Mouse (Mus musculus) left cerebral cortex, postnatal 25 days (tissue): ENCODE measurements around the gene Dclk2. TPM values are rescaled to one million over a fixed set of nuclear protein-coding genes. Genes with fewer than 3 reads are reported as not detected.

Experiments used
- DNase-seq, 2 experiments: peaks; one replicate each; pipeline ENCODE4 v3.0.0; 2022; ENCODE audit warnings: low spot score in 2 of 2, mixed read lengths in 1 of 2
- intact Hi-C: fragments of 180-260 bp; cut with DNase I; formaldehyde crosslinking; loops from one replicate; pipeline ENCODE4 v1.15.1; 2025
- total RNA-seq, 2 experiments: library from RNA; stranded (reverse); gene quantifications; 2 replicates each; pipeline ENCODE4 v1.2.3; 2021

Gene Dclk2
- total RNA-seq, 2 experiments from 2014 or later: 59.2 to 62.0 TPM

GRCm38 (mm10) chr3:86810908-86811307 is 109.7 kb downstream of the Dclk2 start:
- no peak for DNase-seq
- intact Hi-C loops: loop anchor here (5.0 kb wide), 1 partner anchor 111 kb away; the partner anchor contains the start of gene Dclk2

DNA sequence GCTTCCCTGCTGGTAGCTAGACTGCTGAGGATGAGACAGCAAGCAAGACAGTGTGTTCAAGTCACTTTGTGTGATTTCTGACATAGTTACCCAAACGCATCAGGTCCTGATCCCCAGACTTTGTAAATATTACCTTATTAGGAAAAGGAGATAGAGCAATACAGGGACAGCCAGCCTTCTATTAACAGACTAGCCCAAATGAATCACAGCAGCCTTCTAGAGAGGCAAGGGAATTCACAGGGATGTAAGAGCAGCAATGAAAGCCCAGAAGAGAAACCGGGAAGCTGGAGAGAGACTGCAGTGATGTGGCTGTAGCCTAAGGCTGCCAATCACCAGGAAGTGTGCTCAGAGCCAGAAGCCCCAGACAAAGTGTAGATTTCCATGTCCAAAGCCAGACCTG is 111.0 kb downstream of the Dclk2 start:
- DNase-seq: no peak
- intact Hi-C loops: loop anchor here (5.0 kb wide), 2 partner anchors 63 to 113 kb away; partner anchors contain the start of gene Dclk2

- peak; percentile 41 to 73 for DNase-seq
- intact Hi-C loops: loop anchor here (5.0 kb wide), 1 partner anchor 63 kb away; no protein-coding TSS in a partner anchor
Measured at GRCm38 (mm10) chr3:86809199-86809598, 111.5 kb downstream of the Dclk2 start.

GRCm38 (mm10) chr3:86807750-86808467 is 112.7 kb downstream of the Dclk2 start:
- DNase-seq: peak; percentile 64 to 76
- intact Hi-C loops: loop anchor here (5.0 kb wide), 1 partner anchor 64 kb away; no protein-coding TSS in a partner anchor

DNA sequence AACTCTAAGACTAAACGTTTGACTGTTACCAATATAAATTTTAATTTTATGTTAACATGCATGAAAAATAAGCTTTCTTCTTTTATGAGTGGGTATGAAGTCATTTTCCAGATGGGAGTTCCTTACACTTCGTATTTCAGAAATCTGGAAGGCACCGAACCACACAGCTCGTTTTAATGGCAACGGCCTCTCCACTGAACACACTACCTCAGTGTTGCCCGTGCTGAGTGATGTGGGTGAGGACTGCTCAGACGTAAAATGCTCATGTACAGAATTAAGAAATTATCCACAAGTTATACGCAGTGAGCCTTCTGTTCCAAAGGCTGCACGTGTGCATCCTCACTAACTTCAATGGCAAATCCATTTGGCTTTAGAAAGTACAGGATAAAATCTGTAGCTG is 113.8 kb downstream of the Dclk2 start:
- intact Hi-C loops: loop anchor here (5.0 kb wide), 1 partner anchor 65 kb away; no protein-coding TSS in a partner anchor
- DNase-seq: peak in 1 of 2 experiments; percentile 51

GRCm38 (mm10) chr3:86804265-86804664 is 116.4 kb downstream of the Dclk2 start:
- DNase-seq: peak; percentile 66 to 93

DNA sequence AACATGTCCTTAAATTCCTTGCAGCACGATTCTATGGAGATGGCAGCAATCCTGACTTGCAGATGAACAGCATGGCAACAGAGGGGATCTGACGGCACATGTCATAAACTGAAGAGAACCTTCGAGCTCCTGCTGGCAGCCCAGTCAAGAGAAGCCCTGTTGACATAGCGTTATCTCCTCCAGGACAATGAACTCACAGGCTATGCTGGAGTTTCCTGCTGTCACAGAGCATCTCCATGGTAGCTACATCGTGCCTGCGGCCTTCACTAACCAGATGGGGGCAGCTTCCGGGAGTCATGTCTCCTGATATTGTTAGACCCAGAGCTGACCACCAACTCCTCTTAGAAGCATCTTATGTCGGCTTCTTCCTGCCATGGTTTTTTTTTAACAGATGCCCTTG is 117.8 kb downstream of the Dclk2 start:
- intact Hi-C loops: no loop called here

More at GRCm38 (mm10) chr3:86804265-86804664, 116.4 kb downstream of the Dclk2 start:
- intact Hi-C loops: no loop called here

GRCm38 (mm10) chr3:86800841-86801240 is 119.8 kb downstream of the Dclk2 start:
- DNase-seq: peak in 1 of 2 experiments; percentile 43
- intact Hi-C loops: no loop called here

More for the DNA sequence above, 117.8 kb downstream of the Dclk2 start:
- DNase-seq: no peak

DNA sequence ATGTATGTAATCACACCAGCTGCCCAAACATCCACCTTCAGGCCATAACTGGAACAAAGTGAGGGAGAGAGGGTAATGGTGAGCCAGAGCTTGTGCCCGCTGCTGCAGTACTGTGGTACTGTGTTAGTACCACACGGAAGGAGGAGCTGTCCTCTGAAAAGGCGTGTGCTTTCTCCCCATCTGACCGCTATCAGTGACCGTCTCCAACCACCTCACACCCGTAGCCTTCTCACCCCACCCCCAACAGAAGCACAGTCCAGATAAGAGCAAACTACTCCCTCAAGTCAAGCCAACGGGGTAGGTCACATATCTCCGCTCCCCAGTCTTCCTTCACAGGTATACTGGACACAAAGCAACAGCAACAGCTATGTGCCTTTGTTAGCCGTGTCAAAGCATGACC is 121.6 kb downstream of the Dclk2 start:
- intact Hi-C loops: no loop called here
- no peak for DNase-seq

GRCm38 (mm10) chr3:86797871-86798460 is 122.7 kb downstream of the Dclk2 start:
- intact Hi-C loops: no loop called here
- no peak for DNase-seq

DNA sequence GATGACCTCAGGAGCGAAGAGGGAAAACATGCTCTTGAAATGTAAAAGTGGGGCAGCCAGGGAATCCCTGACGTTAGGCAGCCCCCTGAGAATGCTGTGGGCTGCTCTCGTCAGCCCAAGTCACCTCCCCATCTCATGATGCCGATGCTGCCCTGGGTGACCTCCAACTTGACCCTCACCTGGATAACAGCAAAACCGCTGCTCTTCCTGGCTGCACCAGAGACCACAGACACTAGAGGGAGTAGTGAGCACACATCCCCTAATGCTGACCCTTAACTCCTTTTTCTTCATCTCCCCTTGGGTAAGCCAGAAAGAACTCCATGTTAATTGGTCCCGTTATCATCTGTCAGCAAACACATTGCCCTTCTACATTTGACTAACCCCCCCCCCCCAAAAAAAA is 123.9 kb downstream of the Dclk2 start:
- DNase-seq: no peak
- intact Hi-C loops: no loop called here

GRCm38 (mm10) chr3:86793720-86794191 is 126.9 kb downstream of the Dclk2 start:
- no peak for DNase-seq
- intact Hi-C loops: no loop called here

DNA sequence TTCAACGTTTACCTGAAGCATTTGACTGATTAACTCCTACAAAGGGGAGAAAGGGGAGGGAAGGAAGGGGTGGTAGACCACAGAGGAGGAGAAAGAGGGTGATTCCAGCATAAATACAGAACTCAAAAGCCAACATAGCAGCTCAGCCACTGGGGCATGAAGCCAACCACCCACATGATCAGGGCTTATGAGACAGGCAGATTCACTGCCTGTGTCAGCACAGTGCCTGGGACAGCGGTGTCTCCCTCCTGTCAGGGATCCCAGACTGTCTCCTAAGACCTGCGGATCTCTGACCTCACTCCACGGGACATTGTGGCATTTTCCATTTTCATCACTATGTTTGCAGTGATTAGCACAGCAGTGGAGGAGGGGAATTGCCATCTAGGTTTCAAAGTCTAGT is 127.4 kb downstream of the Dclk2 start:
- no peak for DNase-seq
- intact Hi-C loops: no loop called here

DNA sequence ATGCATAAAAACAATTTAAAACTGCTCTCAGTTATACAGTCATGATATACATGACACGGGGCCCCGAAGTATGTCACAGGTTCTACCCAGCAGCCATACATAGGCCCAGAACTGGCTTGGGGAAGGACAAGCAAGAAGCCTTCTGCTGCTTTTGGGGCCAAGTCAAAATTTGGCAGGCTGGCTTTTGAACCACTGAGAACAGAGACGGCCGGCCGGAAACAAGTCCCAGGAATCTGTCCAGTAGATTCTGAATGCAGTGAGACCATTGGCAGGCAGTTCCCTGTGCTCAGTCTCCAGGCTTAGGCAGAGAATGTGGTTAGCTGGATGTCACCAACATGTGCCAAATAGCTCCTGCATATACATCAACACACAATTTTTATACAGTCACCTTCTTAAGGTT is 130.9 kb downstream of the Dclk2 start:
- no peak for DNase-seq

DNA sequence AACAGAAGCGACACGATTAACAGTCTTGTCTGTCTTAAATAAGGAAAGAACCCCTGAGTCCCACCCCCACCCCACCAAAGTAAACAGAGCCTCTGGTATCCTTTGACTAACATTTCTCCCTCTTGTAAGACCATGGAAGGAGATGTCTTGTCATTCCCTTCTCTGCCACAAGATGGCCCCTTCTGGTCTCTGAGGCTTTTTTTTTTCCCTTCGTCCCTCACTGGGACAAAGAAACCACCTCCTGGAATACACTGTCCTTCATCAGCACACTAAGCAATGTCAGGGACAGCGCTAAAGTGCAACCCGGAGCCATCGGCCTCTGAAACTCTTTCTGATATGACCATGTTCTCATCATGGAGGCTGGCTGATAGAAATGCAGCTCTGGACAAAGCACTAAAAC is 131.9 kb downstream of the Dclk2 start:
- intact Hi-C loops: loop anchor here (1.0 kb wide), 1 partner anchor 188 kb away; no protein-coding TSS in a partner anchor
- peak; percentile 70 to 86 for DNase-seq

More for the DNA sequence above, 130.9 kb downstream of the Dclk2 start:
- intact Hi-C loops: no loop called here

- intact Hi-C loops: loop anchor here (1.0 kb wide), 1 partner anchor 189 kb away; no protein-coding TSS in a partner anchor
- no peak for DNase-seq
Measured at GRCm38 (mm10) chr3:86787423-86788123, 133.1 kb downstream of the Dclk2 start.

DNA sequence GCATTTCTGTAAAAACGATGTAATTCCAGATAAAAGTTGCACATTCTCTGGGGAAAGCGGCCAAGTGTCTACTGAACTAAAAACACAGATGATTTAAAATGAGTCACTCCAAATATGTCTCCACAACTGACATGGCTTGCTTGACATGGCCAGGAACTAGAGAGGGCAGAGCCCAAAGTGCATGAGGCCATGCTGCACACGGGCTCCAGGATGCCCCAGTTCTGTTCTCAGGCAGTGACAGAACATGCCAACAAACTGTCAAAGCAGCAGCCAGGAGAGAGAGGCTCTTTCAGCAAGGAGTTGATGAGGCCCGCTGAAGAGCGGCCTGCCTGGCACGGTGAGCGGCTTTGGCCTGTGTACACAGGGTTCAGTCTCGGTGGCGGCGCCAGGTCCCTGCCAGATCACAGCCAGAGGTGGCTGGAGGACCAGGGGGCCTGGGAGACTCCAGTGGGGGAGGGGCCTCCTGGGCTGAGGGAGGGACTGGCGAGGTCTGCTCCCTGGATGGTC is 133.8 kb downstream of the Dclk2 start:
- DNase-seq: peak; percentile 58 to 74
- intact Hi-C loops: no loop called here

DNA sequence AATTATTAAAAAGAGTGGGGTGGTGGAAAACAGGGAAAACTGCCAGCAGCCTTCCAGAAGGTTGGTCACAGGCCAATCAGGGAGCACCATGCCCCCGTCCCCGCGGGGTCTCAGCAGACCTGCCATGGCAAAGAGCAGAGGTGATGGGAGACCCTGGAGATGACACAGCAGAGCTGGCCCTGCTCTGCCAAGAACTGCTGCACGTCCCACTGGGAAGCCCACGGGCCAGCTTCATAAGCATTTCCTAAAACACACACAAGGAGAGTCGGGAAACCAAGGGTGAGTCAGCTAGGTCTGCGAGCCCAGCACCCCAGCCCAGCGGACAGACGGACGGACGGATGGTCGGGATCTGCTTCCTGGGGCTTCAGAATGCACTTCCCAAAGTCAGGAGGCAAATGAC is 134.4 kb downstream of the Dclk2 start:
- intact Hi-C loops: no loop called here
- no peak for DNase-seq

DNA sequence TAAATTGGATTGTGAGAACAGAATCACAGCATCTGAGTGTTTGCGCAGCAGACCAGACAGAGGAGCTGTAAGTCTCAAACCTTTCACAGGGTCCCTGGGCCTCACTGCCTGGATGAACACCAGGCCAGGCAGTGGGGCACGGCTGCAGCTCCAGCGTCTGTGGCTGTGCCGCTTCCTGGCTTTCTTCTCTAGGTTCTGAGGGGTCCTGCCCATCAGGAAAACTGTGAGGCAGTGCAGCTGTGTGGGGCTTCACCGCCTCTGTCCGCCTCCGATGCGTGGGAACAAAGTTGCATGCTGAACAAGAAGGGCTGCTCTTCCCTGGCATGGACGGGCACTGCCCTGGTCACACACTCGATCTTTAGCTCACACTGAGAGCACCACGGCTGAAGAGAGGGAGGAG is 135.7 kb downstream of the Dclk2 start:
- DNase-seq: no peak
- intact Hi-C loops: no loop called here

DNA sequence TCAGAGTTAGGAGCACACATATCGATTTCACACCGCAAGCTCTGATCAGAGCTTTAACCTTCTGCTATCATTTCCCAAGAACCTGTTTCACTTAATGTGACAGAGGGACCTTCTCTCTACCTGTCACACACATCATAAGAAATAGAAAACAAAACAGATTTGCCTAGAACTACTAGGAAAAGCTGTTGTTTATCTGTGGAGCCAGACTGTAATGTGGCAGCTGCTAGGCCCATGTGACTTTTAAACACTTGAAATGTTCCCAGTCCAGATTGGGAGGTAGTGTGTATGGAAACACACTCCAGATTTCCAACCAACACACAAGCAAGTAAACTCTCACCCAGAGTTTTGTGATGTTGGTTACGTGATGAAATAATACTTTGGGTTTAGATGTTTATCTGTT is 136.6 kb downstream of the Dclk2 start:
- intact Hi-C loops: no loop called here
- DNase-seq: no peak
